Mouse (Mus musculus) hindbrain, embryonic 14.5 days (tissue): ENCODE data around the gene Usp13. TPM values are rescaled to one million over a fixed set of nuclear protein-coding genes. Genes with fewer than 3 reads are reported as not detected.

ENCODE experiments used
- ATAC-seq: fragments of 200-750 bp; cut with Nextera tagmentation; 2 replicates; pipeline ENCODE4 v1.8.0; 2017; ENCODE audit warnings: moderate number of reproducible peaks, mild to moderate bottlenecking, moderate TSS enrichment, moderate library complexity; ENCODE audit not compliant: low FRiP score
- DNase-seq: peaks from one replicate; pipeline ENCODE4 v3.0.0-alpha.2; 2015; ENCODE audit warnings: low spot score
- H3K27ac ChIP-seq: fragments of 300-500 bp; sonication (generic); 2 replicates; pipeline ENCODE4 v1.5.1; 2014; ENCODE audit warnings: mild to moderate bottlenecking, moderate library complexity
- H3K27me3 ChIP-seq: fragments of 300-500 bp; sonication (generic); 2 replicates; pipeline ENCODE4 v1.6.1; 2014; ENCODE audit warnings: mild to moderate bottlenecking, low read length, mixed read lengths; ENCODE audit not compliant: control insufficient read depth, insufficient read depth
- H3K36me3 ChIP-seq: fragments of 300-500 bp; sonication (generic); replicated peaks from 2 replicates; pipeline ENCODE4 v1.6.1; 2014; ENCODE audit not compliant: control insufficient read depth, insufficient read depth
- H3K4me1 ChIP-seq: fragments of 300-500 bp; sonication (generic); replicated peaks from 2 replicates; pipeline ENCODE4 v1.6.1; 2014; ENCODE audit warnings: antibody characterized with exemption, low read length, mixed read lengths; ENCODE audit not compliant: control insufficient read depth, insufficient read depth
- H3K4me2 ChIP-seq: fragments of 300-500 bp; sonication (generic); replicated peaks from 2 replicates; pipeline ENCODE4 v1.6.1; 2014; ENCODE audit warnings: mild to moderate bottlenecking, moderate library complexity
- H3K4me3 ChIP-seq: fragments of 300-500 bp; sonication (generic); replicated peaks from 2 replicates; pipeline ENCODE4 v1.5.1; 2014; ENCODE audit warnings: mild to moderate bottlenecking, low read length
- H3K9ac ChIP-seq: fragments of 300-500 bp; sonication (generic); 2 replicates; pipeline ENCODE4 v1.6.1; 2014
- H3K9me3 ChIP-seq: fragments of 300-500 bp; sonication (generic); 2 replicates; pipeline ENCODE4 v1.6.1; 2016; ENCODE audit warnings: low read length; ENCODE audit not compliant: control insufficient read depth
- WGBS: fragments of 180-500 bp; shearing (Covaris S2); extraction: QIAGEN DNeasy Blood & Tissue Kit; methylation state at CpG from one replicate; pipeline ENCODE4 v1.1.7; 2014; 5-methylcytosine and 5-hydroxymethylcytosine counted together
- polyA plus RNA-seq: library from polyadenylated mRNA; unstranded; fragments of >200 nt; fragmentation: Nextera tagmentation; extraction: Ambion mirVana; gene quantifications from 2 replicates; pipeline ENCODE4 v1.2.1, GENCODE M21; 2014

The Usp13 gene
- polyA plus RNA-seq: 12.2 and 13.8 TPM in 2 replicates

DNA sequence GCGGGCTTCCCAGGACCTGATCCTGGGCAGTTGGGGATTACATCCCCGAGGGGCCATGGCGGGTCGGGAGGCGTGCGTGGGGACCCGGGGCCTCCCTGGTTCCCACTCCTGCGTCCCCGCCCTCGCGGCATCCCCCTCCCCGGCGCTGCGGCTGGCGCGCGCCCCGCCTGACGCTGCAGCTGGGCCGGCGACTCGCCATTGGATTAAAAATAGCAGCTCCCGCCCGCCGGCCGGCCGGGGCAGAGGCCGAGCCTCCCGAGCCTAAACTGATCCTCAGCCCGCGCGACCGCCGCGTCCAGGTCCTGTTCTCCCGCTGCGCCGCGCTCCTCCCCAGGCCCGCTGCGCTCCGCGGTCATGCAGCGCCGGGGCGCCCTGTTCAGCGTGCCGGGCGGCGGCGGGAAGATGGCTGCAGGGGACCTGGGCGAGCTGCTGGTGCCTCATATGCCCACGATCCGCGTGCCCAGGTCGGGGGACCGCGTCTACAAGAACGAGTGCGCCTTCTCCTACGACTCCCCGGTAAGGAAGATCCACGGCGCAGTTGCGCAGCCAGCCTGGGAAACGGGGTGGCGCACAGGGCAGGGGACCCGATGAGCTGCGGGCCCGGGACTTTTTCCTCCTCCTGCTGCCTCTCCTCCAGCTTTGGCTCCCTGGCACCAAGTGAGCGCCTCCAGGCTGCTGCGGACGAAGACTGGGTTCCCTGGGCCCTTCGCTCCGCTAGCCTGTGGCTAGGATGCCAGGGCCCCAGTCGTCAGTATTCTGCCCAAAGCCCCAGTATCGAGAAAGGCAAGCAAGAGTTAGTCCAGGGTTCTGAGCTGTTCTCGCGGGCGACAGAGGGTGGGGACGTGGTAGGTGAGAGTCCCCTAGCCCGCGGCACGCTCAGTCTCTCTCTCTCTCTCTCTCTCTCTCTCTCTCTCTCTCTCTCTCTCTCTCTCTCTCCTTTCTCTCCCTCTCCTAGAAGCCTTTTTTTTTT lies at the start of gene Usp13:
Gene Usp13 (plus strand): TSS at position 190 of the 970 bp plus-strand sequence.
- ATAC-seq (peak; percentile 88), DNase-seq (peak; percentile 67)
- Histone ChIP-seq H3K9me3 (no peaks in the 10 kb centered on the region), H3K4me3 (peak within 1 kb of the TSS; percentile 91), H3K36me3 (no peaks in the 10 kb centered on the region), H3K4me2 (peak within 1 kb of the TSS; percentile 53), H3K4me1 (peaks cover 10% of the 10 kb centered on the region; the same call in 1 of the 2 replicates), H3K27ac (peak within 1 kb of the TSS; percentile 96), H3K27me3 (no peaks in the 10 kb centered on the region), H3K9ac (peak within 1 kb of the TSS; percentile 92)
- WGBS: under 1% methylated on average over 66 of the region's 84 CpGs

DNA sequence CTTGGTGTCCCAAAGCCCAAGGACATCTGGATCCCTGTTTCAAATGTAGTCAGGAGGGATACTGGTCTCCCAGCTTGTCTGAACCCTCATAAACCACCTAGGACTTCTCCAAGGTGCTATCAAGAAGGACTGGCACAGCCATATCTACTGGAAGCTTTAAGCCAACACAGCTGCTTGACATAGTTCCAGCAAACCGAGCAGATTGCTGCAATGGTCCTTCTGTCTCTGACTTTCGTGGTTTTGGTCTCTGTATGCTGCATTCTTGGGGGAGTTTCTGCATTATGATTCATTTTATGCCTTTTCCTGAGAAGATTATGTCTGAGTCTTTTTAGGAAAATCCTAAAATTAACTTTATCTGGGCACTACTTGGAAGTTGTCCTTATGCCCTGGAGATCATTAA lies 46.6 kb upstream of the Usp13 start:
- H3K27me3 ChIP-seq: no peaks in the 10 kb centered on the region

DNA sequence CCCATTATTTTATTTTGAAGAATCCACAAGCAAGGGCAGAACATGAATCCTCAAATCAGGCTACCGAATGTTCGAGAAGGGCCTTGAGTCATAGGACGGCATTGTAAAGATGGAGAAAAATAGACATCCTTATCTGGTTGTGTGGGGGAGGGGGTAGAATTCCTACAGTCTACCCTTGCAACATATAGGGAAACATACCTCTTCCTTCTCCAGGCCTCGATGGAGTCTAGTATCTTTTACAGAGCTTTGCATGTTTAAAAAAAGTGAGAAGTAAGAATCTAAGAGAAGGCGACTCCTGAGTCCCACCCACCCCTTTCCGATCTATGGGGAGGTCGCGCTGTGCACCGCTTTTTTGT lies 367 bp upstream of the Usp13 start:
- Histone ChIP-seq H3K9me3 (no peaks in the 10 kb centered on the region), H3K27me3 (no peaks in the 10 kb centered on the region), H3K36me3 (no peaks in the 10 kb centered on the region), H3K9ac (peak overlapping the region; percentile 92), H3K27ac (peak overlapping the region; percentile 96), H3K4me2 (peak overlapping the region; percentile 53), H3K4me3 (peak overlapping the region; percentile 91), H3K4me1 (peaks cover 10% of the 10 kb centered on the region; the same call in 1 of the 2 replicates)
- DNase-seq: peak; percentile 54
- WGBS: 3% methylated on average over 9 of the region's 9 CpGs
- peak; percentile 56 for ATAC-seq

More for the DNA sequence above, 46.6 kb upstream of the Usp13 start:
- Histone ChIP-seq H3K9me3 (no peaks in the 10 kb centered on the region), H3K36me3 (no peaks in the 10 kb centered on the region), H3K27ac (no peak overlapping the region), H3K4me1 (no peaks in the 10 kb centered on the region), H3K9ac (no peak overlapping the region), H3K4me3 (no peak overlapping the region), H3K4me2 (no peak overlapping the region)
- WGBS: 90% methylated on average over 2 of the region's 2 CpGs
- DNase-seq (no peak), ATAC-seq (no peak)

DNA sequence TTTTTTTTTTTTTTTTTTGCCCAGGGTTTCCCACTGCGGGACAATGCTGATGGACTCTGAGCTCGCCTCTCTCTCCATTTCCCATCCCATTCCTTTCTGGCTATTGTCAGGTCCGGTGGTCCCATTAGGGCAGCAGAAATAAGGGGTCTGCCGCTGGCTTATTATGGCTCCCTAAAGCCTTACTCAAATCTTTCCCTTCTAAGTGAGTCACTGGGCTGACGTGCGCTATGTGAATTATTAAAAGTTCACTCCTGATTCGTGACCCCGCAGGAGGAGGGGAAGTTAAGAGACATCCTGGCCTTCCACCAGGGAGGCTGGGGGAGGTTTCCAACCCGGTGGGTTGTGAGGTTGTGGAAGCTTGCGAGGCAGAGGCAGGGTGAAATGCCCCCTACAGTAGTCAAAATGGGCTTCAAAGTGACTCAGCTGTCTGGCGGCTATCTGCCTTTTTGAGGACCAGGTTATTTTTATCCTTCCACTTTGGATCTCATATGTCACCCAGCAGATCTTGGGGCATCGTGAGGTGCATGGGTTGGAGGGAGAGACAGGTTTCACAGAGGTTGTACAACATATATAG lies 1.1 kb downstream of the Usp13 start:
- ATAC-seq: no peak
- H3K4me2 ChIP-seq: peak overlapping the region; percentile 53
- peaks cover 10% of the 10 kb centered on the region; the same call in 1 of the 2 replicates for H3K4me1 ChIP-seq
- peak; percentile 26 for DNase-seq
- H3K27ac ChIP-seq: peak overlapping the region; percentile 96; the same call in 1 of the 2 replicates
- H3K4me3 ChIP-seq: peak overlapping the region; percentile 91
- WGBS: 3% methylated on average over 12 of the region's 12 CpGs
- H3K9me3 ChIP-seq: no peaks in the 10 kb centered on the region
- H3K9ac ChIP-seq: peak overlapping the region; percentile 92
- no peaks in the 10 kb centered on the region for H3K27me3 ChIP-seq
- no peaks in the 10 kb centered on the region for H3K36me3 ChIP-seq

DNA sequence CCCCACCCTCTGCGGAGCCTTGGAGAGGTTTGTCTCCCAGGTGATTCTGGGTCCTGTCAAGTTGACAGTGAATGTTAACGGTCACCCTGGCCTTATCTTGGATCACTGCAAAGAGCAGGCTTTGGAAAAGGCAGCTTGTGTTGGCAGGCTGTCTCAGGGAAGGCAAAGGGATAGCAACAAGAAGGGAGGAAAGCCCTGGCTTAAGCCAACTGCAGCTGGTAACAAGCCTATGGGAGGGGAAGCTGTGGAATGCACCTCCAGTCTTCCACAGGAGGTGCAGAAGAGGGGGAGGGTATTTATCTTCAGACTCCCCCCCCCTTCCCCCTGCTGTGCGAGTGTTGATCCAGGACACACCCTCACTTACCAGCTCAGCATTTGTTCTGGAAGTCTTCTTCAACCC lies 5.3 kb downstream of the Usp13 start:
- H3K9ac ChIP-seq: no peak overlapping the region
- no peak overlapping the region for H3K27ac ChIP-seq
- 72% methylated on average over 3 of the region's 3 CpGs for WGBS
- no peak overlapping the region for H3K4me2 ChIP-seq
- no peak overlapping the region for H3K4me3 ChIP-seq
- H3K9me3 ChIP-seq: no peaks in the 10 kb centered on the region
- ATAC-seq: no peak
- no peaks in the 10 kb centered on the region for H3K36me3 ChIP-seq
- 0 out of 2 replicates have a peak, but pooled peaks cover 4% of the 10 kb centered on the region for H3K4me1 ChIP-seq
- DNase-seq: no peak
- no peaks in the 10 kb centered on the region for H3K27me3 ChIP-seq

DNA sequence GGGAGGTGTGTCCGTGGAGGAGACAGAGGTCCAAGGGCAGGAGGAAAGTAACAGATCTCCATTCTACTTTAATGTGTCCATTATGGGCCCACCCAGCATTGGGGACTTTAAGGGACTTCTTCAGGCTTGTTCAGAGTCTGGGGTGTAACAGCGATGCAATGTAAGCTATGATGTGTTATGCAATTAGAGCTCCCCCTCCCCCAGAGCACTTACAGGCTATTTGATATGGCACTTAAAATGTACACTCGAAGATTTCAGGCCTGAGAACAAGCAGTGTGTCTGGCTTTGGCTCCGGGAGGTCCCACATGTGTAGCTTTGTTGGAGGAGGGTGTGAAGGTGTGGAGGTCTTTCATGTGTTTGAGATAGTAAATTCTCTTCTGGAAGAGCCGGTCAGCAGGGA lies 7.6 kb downstream of the Usp13 start:
- ATAC-seq (no peak), DNase-seq (no peak)
- H3K9me3 ChIP-seq: no peaks in the 10 kb centered on the region
- no peaks in the 10 kb centered on the region for H3K27me3 ChIP-seq
- no peak overlapping the region for H3K27ac ChIP-seq
- no peak overlapping the region for H3K9ac ChIP-seq
- WGBS: 97% methylated on average over 5 of the region's 5 CpGs
- H3K4me1 ChIP-seq: no peaks in the 10 kb centered on the region
- H3K36me3 ChIP-seq: no peaks in the 10 kb centered on the region
- no peak overlapping the region for H3K4me2 ChIP-seq
- H3K4me3 ChIP-seq: no peak overlapping the region

DNA sequence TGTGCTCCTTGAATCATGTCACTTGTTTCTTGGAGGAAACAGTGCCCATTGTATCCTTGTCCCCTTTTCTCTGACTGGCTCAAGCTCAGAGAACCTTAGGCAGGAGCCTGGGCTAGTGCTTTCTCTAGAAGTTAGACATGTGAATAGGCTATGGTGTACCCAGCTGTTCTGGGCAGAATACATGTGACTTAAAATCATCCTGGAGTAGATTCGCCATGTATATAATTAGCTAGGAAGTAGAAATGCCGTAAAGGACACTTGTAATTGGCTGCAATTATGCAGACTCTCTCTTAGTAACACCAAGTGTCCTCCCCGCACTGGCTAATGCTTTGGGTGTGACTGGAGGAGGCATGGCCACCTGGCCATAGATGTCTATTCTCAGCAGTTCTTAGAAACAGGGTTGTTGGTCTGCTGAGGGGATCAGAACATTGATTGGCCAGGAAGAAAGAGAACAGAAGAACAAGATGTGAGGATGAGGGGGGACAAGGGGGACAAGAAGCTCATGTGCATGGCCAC lies 8.7 kb downstream of the Usp13 start:
- WGBS: 88% methylated on average over 3 of the region's 3 CpGs
- Histone ChIP-seq H3K4me2 (no peak overlapping the region), H3K9ac (no peak overlapping the region), H3K4me1 (no peaks in the 10 kb centered on the region), H3K4me3 (no peak overlapping the region), H3K27me3 (no peaks in the 10 kb centered on the region), H3K36me3 (no peaks in the 10 kb centered on the region), H3K9me3 (no peaks in the 10 kb centered on the region), H3K27ac (no peak overlapping the region)
- no peak for ATAC-seq
- DNase-seq: no peak

DNA sequence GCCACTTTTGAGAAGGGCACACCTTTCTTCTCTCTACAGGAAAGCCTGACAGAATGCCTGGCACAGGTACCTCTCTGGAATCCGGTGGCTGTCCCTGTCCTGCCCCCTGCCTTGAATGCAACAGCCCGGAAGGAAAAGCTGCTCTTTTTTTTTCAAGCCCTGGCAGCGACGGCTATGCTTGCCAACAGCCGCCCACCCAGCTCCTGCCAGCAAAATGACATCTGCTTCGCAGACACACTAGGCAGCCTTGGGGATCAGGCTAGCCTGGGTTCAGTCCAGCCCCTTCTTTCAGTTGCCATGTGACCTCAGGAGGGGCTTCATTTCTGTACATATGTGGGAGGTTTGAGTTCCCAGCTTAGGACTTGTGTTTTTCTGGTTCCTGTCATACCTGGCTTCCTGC lies 9.4 kb downstream of the Usp13 start:
- peak; percentile 58 for DNase-seq
- H3K9me3 ChIP-seq: no peaks in the 10 kb centered on the region
- H3K27me3 ChIP-seq: no peaks in the 10 kb centered on the region
- H3K4me1 ChIP-seq: no peaks in the 10 kb centered on the region
- H3K9ac ChIP-seq: no peak overlapping the region
- WGBS: 60% methylated on average over 6 of the region's 6 CpGs
- H3K4me2 ChIP-seq: no peak overlapping the region
- H3K27ac ChIP-seq: no peak overlapping the region
- no peak overlapping the region for H3K4me3 ChIP-seq
- H3K36me3 ChIP-seq: no peaks in the 10 kb centered on the region
- ATAC-seq: no peak; the same call in 1 of the 2 replicates

DNA sequence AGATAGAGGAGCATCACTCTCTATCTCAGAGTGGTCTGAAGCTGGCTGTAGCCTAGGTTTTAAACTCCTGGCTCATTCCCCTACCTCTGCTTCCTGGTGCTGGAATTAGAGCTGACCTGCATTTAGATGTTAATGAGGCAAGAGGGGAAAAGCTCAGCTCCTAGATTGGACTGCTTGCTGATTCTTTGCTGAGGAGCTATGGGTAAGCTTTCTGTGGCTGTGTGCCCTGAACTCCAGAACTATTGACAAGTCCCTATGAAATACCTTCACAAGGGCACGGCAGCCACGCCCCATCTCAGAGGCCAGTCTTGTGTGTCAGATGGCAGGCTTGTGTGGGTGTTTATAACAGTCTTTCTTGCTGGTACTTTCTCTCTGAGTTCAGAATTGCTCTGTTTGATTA lies 16.5 kb downstream of the Usp13 start:
- Histone ChIP-seq H3K36me3 (peaks cover 5% of the 10 kb centered on the region; the same call in 1 of the 2 replicates), H3K4me2 (no peak overlapping the region), H3K27me3 (no peaks in the 10 kb centered on the region), H3K9me3 (no peaks in the 10 kb centered on the region), H3K4me3 (no peak overlapping the region), H3K9ac (no peak overlapping the region), H3K27ac (no peak overlapping the region), H3K4me1 (no peaks in the 10 kb centered on the region)
- ATAC-seq (no peak), DNase-seq (no peak)
- WGBS: 54% methylated on average over 2 of the region's 2 CpGs
